Mouse (Mus musculus) myocyte (in vitro differentiated cells): ENCODE measurements at regions not wholly inside any gene's neighbourhood (a gene's known extent, or its start where the extent isn't known, plus 50 kb on each side); places are given as distances from the start of the nearest gene placed in this dataset.
A peak's percentile ranks its signal among the peaks of the same experiment; 100 is the strongest.

Experiments used
- H3K27me3 ChIP-seq: one replicate; pipeline ENCODE4 v1.6.1; 2011; ENCODE audit not compliant: control insufficient read depth, insufficient read depth, insufficient read length
- H3K36me3 ChIP-seq: one replicate; pipeline ENCODE4 v1.6.1; 2011; ENCODE audit not compliant: control insufficient read depth, insufficient read depth
- H3K4me2 ChIP-seq: one replicate; pipeline ENCODE4 v1.6.1; 2011; ENCODE audit warnings: low read depth, control low read depth
- H3K4me3 ChIP-seq: one replicate; pipeline ENCODE4 v1.5.1; 2011; ENCODE audit warnings: mild to moderate bottlenecking, control low read depth, moderate library complexity
- H3K79me2 ChIP-seq: one replicate; pipeline ENCODE4 v1.6.1; 2011; ENCODE audit not compliant: control insufficient read depth, insufficient read depth
- H3ac ChIP-seq: one replicate; pipeline ENCODE4 v1.6.1; 2011; ENCODE audit not compliant: control insufficient read depth, insufficient read length
- CEBPB ChIP-seq: IDR thresholded peaks from 2 replicates; pipeline ENCODE4 v1.6.1; 2011; ENCODE audit warnings: mild to moderate bottlenecking, moderate library complexity; ENCODE audit not compliant: poor library complexity, insufficient read depth, severe bottlenecking
- E2F4 ChIP-seq: IDR thresholded peaks from one replicate; pipeline ENCODE4 v1.6.1; 2011; ENCODE audit warnings: mild to moderate bottlenecking, control low read depth, moderate library complexity; ENCODE audit not compliant: insufficient read depth
- MAX ChIP-seq: IDR thresholded peaks from one replicate; pipeline ENCODE4 v1.6.1; 2011; ENCODE audit warnings: low read depth, mild to moderate bottlenecking, control low read depth
- MYOD1 ChIP-seq, 3 experiments: IDR thresholded peaks; one replicate each; pipeline ENCODE4 v1.6.1; 2011; ENCODE audit warnings: control low read depth in 2 of 3, low read depth in 2 of 3, mild to moderate bottlenecking in 2 of 3, moderate library complexity in 1 of 3; ENCODE audit not compliant: insufficient read length in 2 of 3, control insufficient read depth in 1 of 3
- MYOG ChIP-seq, 3 experiments: IDR thresholded peaks; one replicate each; pipeline ENCODE4 v1.6.1; 2011; ENCODE audit warnings: control low read depth in 2 of 3, low read depth in 2 of 3, mild to moderate bottlenecking in 2 of 3; ENCODE audit not compliant: insufficient read length in 2 of 3, control insufficient read depth in 1 of 3, insufficient read depth in 1 of 3
- POLR2A ChIP-seq: IDR thresholded peaks from one replicate; pipeline ENCODE4 v1.6.1; 2011; ENCODE audit warnings: low read depth, mild to moderate bottlenecking, control low read depth, moderate library complexity; ENCODE audit not compliant: insufficient read length
- POLR2AphosphoS2 ChIP-seq: IDR thresholded peaks from one replicate; pipeline ENCODE4 v1.6.1; 2011; ENCODE audit warnings: low read depth, control low read depth; ENCODE audit not compliant: insufficient read length
- REST ChIP-seq: IDR thresholded peaks from one replicate; pipeline ENCODE4 v1.6.1; 2011; ENCODE audit warnings: mild to moderate bottlenecking, control low read depth, moderate library complexity; ENCODE audit not compliant: insufficient read depth, insufficient read length
- SRF ChIP-seq: IDR thresholded peaks from one replicate; pipeline ENCODE4 v1.6.1; 2011; ENCODE audit warnings: low read depth; ENCODE audit not compliant: control insufficient read depth, insufficient read length
- TCF12 ChIP-seq: IDR thresholded peaks from one replicate; pipeline ENCODE4 v1.6.1; 2011; ENCODE audit warnings: mild to moderate bottlenecking, control low read depth; ENCODE audit not compliant: poor library complexity, insufficient read depth, severe bottlenecking
- TCF3 ChIP-seq: IDR thresholded peaks from one replicate; pipeline ENCODE4 v1.6.1; 2011; ENCODE audit warnings: low read depth, control low read depth; ENCODE audit not compliant: insufficient read length
- USF1 ChIP-seq: IDR thresholded peaks from one replicate; pipeline ENCODE4 v1.6.1; 2011; ENCODE audit warnings: low read depth, mild to moderate bottlenecking, control low read depth, moderate library complexity

DNA sequence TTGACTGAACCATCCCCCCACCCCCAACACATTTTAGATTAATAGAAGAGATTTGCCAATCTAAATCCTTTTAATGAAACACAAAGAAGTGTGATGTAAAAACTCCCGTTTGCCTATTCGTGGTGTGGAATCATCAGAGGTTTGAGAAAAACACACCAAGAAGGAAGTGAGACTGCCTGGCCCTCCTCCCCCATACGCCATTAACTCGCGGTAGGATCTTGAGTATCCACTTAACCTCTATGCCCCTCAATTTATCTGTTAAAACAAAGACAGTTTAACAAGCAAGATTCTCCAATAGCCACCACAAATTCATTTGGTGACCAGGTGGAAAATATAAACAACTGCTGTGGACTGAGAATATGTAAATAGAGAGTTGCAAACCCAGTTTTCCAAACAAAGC lies 456.9 kb downstream of the Mdfic start:
- Histone ChIP-seq H3K79me2 (no peaks in the 10 kb centered on the region), H3K4me3 (no peak overlapping the region), H3ac (no peak overlapping the region), H3K36me3 (no peaks in the 10 kb centered on the region), H3K27me3 (no peaks in the 10 kb centered on the region), H3K4me2 (no peak overlapping the region)
- no peak for TF ChIP-seq SRF
- TF ChIP-seq CEBPB, result no peak
- TF ChIP-seq E2F4, result no peak
- TF ChIP-seq POLR2AphosphoS2, result no peak
- TF ChIP-seq REST, result no peak
- TF ChIP-seq TCF3, result no peak
- no peak for TF ChIP-seq MYOG (IDR thresholded peaks at IDR 0.05; ENCODE audit: control insufficient read depth in 1 of 3, insufficient read depth in 1 of 3, insufficient read length in 2 of 3, low read depth in 2 of 3)
- no peak for TF ChIP-seq POLR2A
- no peak for TF ChIP-seq MAX
- TF ChIP-seq USF1, result no peak
- no peak for TF ChIP-seq MYOD1 (IDR thresholded peaks at IDR 0.05; ENCODE audit: control insufficient read depth in 1 of 3, insufficient read length in 2 of 3, low read depth in 2 of 3)
- no peak for TF ChIP-seq TCF12

DNA sequence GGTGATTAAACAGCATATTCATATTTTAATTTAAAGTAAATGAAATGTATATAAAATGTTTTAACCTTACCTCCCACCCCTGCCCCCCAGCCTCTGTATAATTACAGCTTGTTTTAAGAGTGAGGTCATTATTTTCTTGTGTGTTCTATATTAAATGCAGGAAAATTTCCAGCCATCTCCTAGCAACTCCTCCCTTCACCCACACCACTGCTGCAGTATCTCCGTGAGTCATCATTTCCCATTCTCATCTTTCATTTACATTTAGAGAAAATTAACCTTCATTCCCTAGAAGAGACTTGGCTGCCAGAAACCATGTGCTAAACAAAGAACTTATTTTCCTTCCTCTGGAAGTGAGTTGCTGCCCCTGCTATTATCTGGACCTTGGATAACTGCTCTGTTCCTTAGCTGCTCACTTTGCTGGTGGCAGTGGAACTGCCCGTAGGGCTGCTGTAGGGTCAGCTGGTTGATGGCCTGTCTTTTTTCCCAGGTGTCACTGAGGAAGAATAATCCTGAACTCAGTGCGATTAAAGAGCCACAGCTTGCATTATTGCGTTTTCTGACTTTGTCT lies 467.6 kb downstream of the Mdfic start:
- no peak for TF ChIP-seq USF1
- TF ChIP-seq POLR2AphosphoS2, result no peak
- no peak for TF ChIP-seq SRF
- no peak for TF ChIP-seq TCF3
- TF ChIP-seq MAX, result no peak
- TF ChIP-seq CEBPB, result no peak
- no peak for TF ChIP-seq MYOD1 (IDR thresholded peaks at IDR 0.05; ENCODE audit: control insufficient read depth in 1 of 3, insufficient read length in 2 of 3, low read depth in 2 of 3)
- no peak for TF ChIP-seq POLR2A
- no peak for TF ChIP-seq MYOG (IDR thresholded peaks at IDR 0.05; ENCODE audit: control insufficient read depth in 1 of 3, insufficient read depth in 1 of 3, insufficient read length in 2 of 3, low read depth in 2 of 3)
- Histone ChIP-seq H3K36me3 (no peaks in the 10 kb centered on the region), H3K4me2 (peak overlapping the region; percentile 56), H3ac (no peak overlapping the region), H3K4me3 (no peak overlapping the region), H3K27me3 (no peaks in the 10 kb centered on the region), H3K79me2 (no peaks in the 10 kb centered on the region)

DNA sequence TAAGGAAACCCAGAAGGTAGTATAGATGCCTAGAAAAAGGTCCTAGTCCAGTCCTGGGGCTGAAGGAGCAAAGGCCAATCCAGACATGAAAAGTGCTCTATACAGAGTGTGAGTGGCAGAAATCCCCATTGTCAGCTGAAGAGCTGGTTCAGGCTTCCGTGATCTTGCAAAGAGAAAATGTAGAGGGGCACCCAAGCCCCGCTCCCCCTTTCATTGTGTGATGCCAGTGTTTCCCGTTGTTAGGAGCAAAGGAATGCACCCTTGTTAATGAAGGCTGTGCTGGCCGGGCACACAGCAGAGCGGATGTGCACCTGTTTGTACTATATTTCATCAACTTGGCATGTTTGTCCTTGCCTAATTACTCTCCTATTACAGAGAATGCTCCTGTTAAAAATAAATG lies 492.5 kb downstream of the Mdfic start:
- Histone ChIP-seq H3K27me3 (no peaks in the 10 kb centered on the region), H3K79me2 (no peaks in the 10 kb centered on the region), H3ac (no peak overlapping the region), H3K36me3 (no peaks in the 10 kb centered on the region), H3K4me2 (no peak overlapping the region), H3K4me3 (no peak overlapping the region)
- TF ChIP-seq MYOG (IDR thresholded peaks at IDR 0.05; ENCODE audit: control insufficient read depth in 1 of 3, insufficient read depth in 1 of 3, insufficient read length in 2 of 3, low read depth in 2 of 3), result no peak
- TF ChIP-seq MYOD1 (IDR thresholded peaks at IDR 0.05; ENCODE audit: control insufficient read depth in 1 of 3, insufficient read length in 2 of 3, low read depth in 2 of 3), result peak in 2 of 3 experiments; percentile 19 to 65
- TF ChIP-seq TCF12, result no peak
- no peak for TF ChIP-seq E2F4

DNA sequence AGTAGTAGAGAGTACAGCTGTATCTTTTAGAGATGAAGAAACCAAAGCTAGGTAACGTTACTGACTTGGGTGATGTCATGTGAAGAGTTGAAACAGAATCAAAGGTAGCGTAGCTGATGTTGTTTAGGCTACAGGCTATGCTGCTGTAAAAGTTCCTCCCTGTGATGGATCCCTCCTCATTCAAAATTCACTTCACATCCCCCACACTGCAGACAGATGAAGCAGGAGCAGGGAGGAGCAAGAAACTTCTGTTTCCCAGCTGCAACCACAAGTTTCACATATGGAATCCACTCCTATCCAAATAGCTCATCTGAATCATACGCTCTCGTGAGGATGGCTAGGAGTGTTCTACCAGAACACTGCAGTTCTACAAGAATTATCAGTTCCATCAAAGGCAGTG lies 493.2 kb downstream of the Mdfic start:
- no peak overlapping the region for H3ac ChIP-seq
- TF ChIP-seq MYOD1 (IDR thresholded peaks at IDR 0.05; ENCODE audit: control insufficient read depth in 1 of 3, insufficient read length in 2 of 3, low read depth in 2 of 3) (no peak), SRF (no peak), E2F4 (no peak), TCF12 (no peak), MYOG (IDR thresholded peaks at IDR 0.05; ENCODE audit: control insufficient read depth in 1 of 3, insufficient read depth in 1 of 3, insufficient read length in 2 of 3, low read depth in 2 of 3) (no peak), TCF3 (no peak), REST (no peak), POLR2AphosphoS2 (no peak), POLR2A (no peak), MAX (no peak), CEBPB (no peak), USF1 (no peak)
- no peak overlapping the region for H3K4me3 ChIP-seq

DNA sequence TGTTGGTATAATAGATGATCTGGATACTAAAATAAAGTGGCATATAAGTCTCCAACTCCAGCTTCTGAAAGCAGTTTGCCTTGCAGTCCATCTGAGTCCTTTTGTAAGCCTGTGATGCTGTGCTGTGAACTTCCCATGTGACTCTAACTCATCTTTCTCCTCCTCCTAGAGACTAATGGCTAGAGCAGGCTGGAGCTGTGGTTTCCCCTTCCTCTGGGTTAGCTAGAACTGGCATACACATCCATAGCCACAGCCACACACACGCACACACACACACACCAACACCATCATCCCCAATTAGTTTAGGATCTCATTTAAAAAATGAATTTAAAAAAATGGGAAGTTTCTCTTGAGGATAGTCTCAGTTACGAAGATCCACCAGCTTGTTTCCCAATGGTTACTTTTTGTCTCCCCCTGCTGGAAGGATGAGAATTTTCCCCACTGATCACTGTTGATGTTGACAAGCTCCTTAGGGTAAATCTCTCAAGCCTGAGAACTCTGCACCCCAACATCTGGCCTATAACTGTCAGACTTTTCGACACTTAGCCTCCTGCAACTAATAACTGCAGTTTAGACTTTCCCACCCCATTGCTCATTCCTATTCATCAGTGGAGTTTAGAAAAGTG lies 500.7 kb downstream of the Mdfic start:
- Histone ChIP-seq H3K36me3 (no peaks in the 10 kb centered on the region), H3K4me3 (no peak overlapping the region), H3K4me2 (peak overlapping the region; percentile 28), H3K79me2 (no peaks in the 10 kb centered on the region), H3ac (no peak overlapping the region), H3K27me3 (no peaks in the 10 kb centered on the region)
- TF ChIP-seq POLR2AphosphoS2, result no peak
- no peak for TF ChIP-seq CEBPB
- TF ChIP-seq MYOG (IDR thresholded peaks at IDR 0.05; ENCODE audit: control insufficient read depth in 1 of 3, insufficient read depth in 1 of 3, insufficient read length in 2 of 3, low read depth in 2 of 3), result no peak
- TF ChIP-seq MAX, result no peak
- no peak for TF ChIP-seq REST
- TF ChIP-seq E2F4, result no peak
- TF ChIP-seq SRF, result no peak
- TF ChIP-seq TCF12, result no peak
- TF ChIP-seq TCF3, result no peak
- no peak for TF ChIP-seq USF1
- TF ChIP-seq MYOD1 (IDR thresholded peaks at IDR 0.05; ENCODE audit: control insufficient read depth in 1 of 3, insufficient read length in 2 of 3, low read depth in 2 of 3), result no peak
- TF ChIP-seq POLR2A, result no peak

More for the DNA sequence above, 493.2 kb downstream of the Mdfic start:
- Histone ChIP-seq H3K36me3 (no peaks in the 10 kb centered on the region), H3K27me3 (no peaks in the 10 kb centered on the region), H3K4me2 (no peak overlapping the region), H3K79me2 (no peaks in the 10 kb centered on the region)
